Mouse (Mus musculus): ENCODE measurements around the gene Tspan11.

The Tspan11 gene

GRCm38 (mm10) chr6:127887511-127888421, at the start of gene Tspan11:
Gene Tspan11, plus strand, starts transcription at chr6:127887589.
- ChIA-PET POLR2A (interaction anchor here in 2 of 4 experiments (0.5 to 1.6 kb wide), 10 partner anchors 12 to 399 kb away, joined by 3 to 5 read pairs (median 4); no protein-coding TSS in a partner anchor), CTCF (interaction anchor here (0.5 to 1.3 kb wide), 12 partner anchors 8 to 460 kb away, joined by 3 to 4 read pairs (median 3); partner anchors contain the start of gene Cracr2a (in 1 of the 4))

- ChIA-PET POLR2A (interaction anchor here in 2 of 4 experiments (0.8 to 1.5 kb wide), 2 partner anchors 9 to 15 kb away, joined by 3 read pairs; no protein-coding TSS in a partner anchor), CTCF (no interaction called here)
Observed at GRCm38 (mm10) chr6:127837910-127838309, 49.5 kb upstream of the Tspan11 start.

GRCm38 (mm10) chr6:127839538-127839937, 47.9 kb upstream of the Tspan11 start:
- CTCF ChIA-PET, result no interaction called here
- POLR2A ChIA-PET, result interaction anchor here in 2 of 4 experiments (0.7 to 1.4 kb wide), 4 partner anchors 11 to 69 kb away, joined by 3 to 7 read pairs (median 4); no protein-coding TSS in a partner anchor

GRCm38 (mm10) chr6:127840171-127840570, 47.2 kb upstream of the Tspan11 start:
- ChIA-PET POLR2A (interaction anchor here in 1 of 4 experiments (1.2 to 1.4 kb wide), 3 partner anchors 12 to 70 kb away, joined by 3 to 7 read pairs (median 5); no protein-coding TSS in a partner anchor), CTCF (no interaction called here)

GRCm38 (mm10) chr6:127841326-127841725, 46.1 kb upstream of the Tspan11 start:
- CTCF ChIA-PET, result no interaction called here

GRCm38 (mm10) chr6:127846521-127846920, 40.9 kb upstream of the Tspan11 start:
- CTCF ChIA-PET, result no interaction called here
- POLR2A ChIA-PET, result no interaction called here

More at GRCm38 (mm10) chr6:127841326-127841725, 46.1 kb upstream of the Tspan11 start:
- POLR2A ChIA-PET, result no interaction called here

GRCm38 (mm10) chr6:127849496-127849895, 37.9 kb upstream of the Tspan11 start:
- ChIA-PET POLR2A (no interaction called here), CTCF (no interaction called here)

- ChIA-PET POLR2A (no interaction called here), CTCF (no interaction called here)
Observed at GRCm38 (mm10) chr6:127851611-127852010, 35.8 kb upstream of the Tspan11 start.

- CTCF ChIA-PET, result interaction anchor here in 2 of 4 experiments (0.7 to 1.0 kb wide), 2 partner anchors 236 to 480 kb away, joined by 3 to 4 read pairs; no protein-coding TSS in a partner anchor
- POLR2A ChIA-PET, result interaction anchor here in 2 of 4 experiments (0.6 to 0.8 kb wide), 2 partner anchors 54 to 140 kb away, joined by 3 to 4 read pairs; no protein-coding TSS in a partner anchor
Observed at GRCm38 (mm10) chr6:127853241-127853640, 34.1 kb upstream of the Tspan11 start.

GRCm38 (mm10) chr6:127853771-127854687, 33.4 kb upstream of the Tspan11 start:
- ChIA-PET POLR2A (interaction anchor here in 1 of 4 experiments (0.7 kb wide), 1 partner anchor 27 kb away, joined by 3 read pairs; no protein-coding TSS in a partner anchor), CTCF (interaction anchor here in 1 of 4 experiments (0.7 kb wide), 1 partner anchor 378 kb away, joined by 3 read pairs; no protein-coding TSS in a partner anchor)

GRCm38 (mm10) chr6:127854688-127855013, 32.7 kb upstream of the Tspan11 start:
- POLR2A ChIA-PET, result interaction anchor here in 1 of 4 experiments (1.6 kb wide), 1 partner anchor 85 kb away, joined by 3 read pairs; no protein-coding TSS in a partner anchor

GRCm38 (mm10) chr6:127855711-127856295, 31.6 kb upstream of the Tspan11 start:
- POLR2A ChIA-PET, result interaction anchor here in 1 of 4 experiments (1.6 kb wide), 1 partner anchor 86 kb away, joined by 3 read pairs; no protein-coding TSS in a partner anchor
- CTCF ChIA-PET, result interaction anchor here in 2 of 4 experiments (0.5 to 0.7 kb wide), 2 partner anchors 161 to 268 kb away, joined by 4 to 16 read pairs; no protein-coding TSS in a partner anchor

More at GRCm38 (mm10) chr6:127854688-127855013, 32.7 kb upstream of the Tspan11 start:
- CTCF ChIA-PET, result no interaction called here

GRCm38 (mm10) chr6:127861951-127862350, 25.4 kb upstream of the Tspan11 start:
- POLR2A ChIA-PET, result no interaction called here
- CTCF ChIA-PET, result interaction anchor here in 2 of 4 experiments (0.6 kb wide), 2 partner anchors 32 to 191 kb away, joined by 3 to 5 read pairs; no protein-coding TSS in a partner anchor

GRCm38 (mm10) chr6:127865391-127865790, 22.0 kb upstream of the Tspan11 start:
- ChIA-PET POLR2A (interaction anchor here in 1 of 4 experiments (0.6 kb wide), 1 partner anchor 468 kb away, joined by 4 read pairs; no protein-coding TSS in a partner anchor), CTCF (interaction anchor here in 1 of 4 experiments (0.6 to 0.7 kb wide), 2 partner anchors 105 to 303 kb away, joined by 3 to 7 read pairs; no protein-coding TSS in a partner anchor)

- POLR2A ChIA-PET, result interaction anchor here in 1 of 4 experiments (0.7 kb wide), 1 partner anchor 201 kb away, joined by 5 read pairs; no protein-coding TSS in a partner anchor
- CTCF ChIA-PET, result interaction anchor here in 1 of 4 experiments (1.6 kb wide), 1 partner anchor 198 kb away, joined by 4 read pairs; no protein-coding TSS in a partner anchor
Observed at GRCm38 (mm10) chr6:127868546-127868945, 18.8 kb upstream of the Tspan11 start.

GRCm38 (mm10) chr6:127869121-127869520, 18.3 kb upstream of the Tspan11 start:
- ChIA-PET POLR2A (interaction anchor here in 2 of 4 experiments (0.7 to 1.0 kb wide), 2 partner anchors 134 to 202 kb away, joined by 3 to 5 read pairs; no protein-coding TSS in a partner anchor), CTCF (interaction anchor here in 2 of 4 experiments (0.8 to 1.6 kb wide), 2 partner anchors 12 to 199 kb away, joined by 3 to 4 read pairs; no protein-coding TSS in a partner anchor)
